Mouse (Mus musculus) MEL (cell line): ENCODE data around the gene Maff.

Experiments used
- CTCF ChIP-seq, 3 experiments: IDR thresholded peaks in 2 of 3; conservative IDR thresholded peaks in 1 of 3; 2 replicates each; pipeline ENCODE4 v1.5.1; 2011 to 2012; ENCODE audit warnings: low read length in 3 of 3, low read depth in 2 of 3, mild to moderate bottlenecking in 2 of 3, improper control_type of control experiment in 1 of 3, inconsistent platforms in 1 of 3, mixed read lengths in 1 of 3, moderate library complexity in 1 of 3; ENCODE audit not compliant: control insufficient read depth in 1 of 3, insufficient read depth in 1 of 3, poor library complexity in 1 of 3, severe bottlenecking in 1 of 3
- E2F4 ChIP-seq: IDR thresholded peaks from 2 replicates; pipeline ENCODE4 v1.6.1; 2011; ENCODE audit warnings: low read depth, low read length, improper control_type of control experiment, borderline replicate concordance
- EP300 ChIP-seq, 2 experiments: IDR thresholded peaks; 2 replicates each; pipeline ENCODE4 v1.6.1; 2011; ENCODE audit warnings: improper control_type of control experiment in 2 of 2, low read length in 2 of 2, low read depth in 1 of 2, mild to moderate bottlenecking in 1 of 2
- GATA1 ChIP-seq: IDR thresholded peaks from 2 replicates; pipeline ENCODE4 v1.6.1; 2011; ENCODE audit warnings: low read depth, low read length, improper control_type of control experiment
- SIN3A ChIP-seq: IDR thresholded peaks from 2 replicates; pipeline ENCODE4 v1.6.1; 2012; ENCODE audit warnings: low read length, improper control_type of control experiment, inconsistent platforms
- TBP ChIP-seq: IDR thresholded peaks from 2 replicates; pipeline ENCODE4 v1.8.0; 2011; ENCODE audit warnings: low read depth, low read length, improper control_type of control experiment
- USF1 ChIP-seq: IDR thresholded peaks from 2 replicates; pipeline ENCODE4 v1.6.1; 2014; ENCODE audit warnings: low read depth, mild to moderate bottlenecking, inconsistent platforms, low read length, improper control_type of control experiment, moderate library complexity
- ZC3H11A ChIP-seq: IDR thresholded peaks from 2 replicates; pipeline ENCODE4 v1.6.1; 2012; ENCODE audit warnings: low read depth, mild to moderate bottlenecking, inconsistent platforms, low read length, improper control_type of control experiment
- ZKSCAN1 ChIP-seq: IDR thresholded peaks from 2 replicates; pipeline ENCODE4 v1.6.1; 2012; ENCODE audit warnings: low read depth, mild to moderate bottlenecking, inconsistent platforms, low read length, improper control_type of control experiment, moderate library complexity

GRCm38 (mm10) chr15:79335061-79335655, 11.3 kb upstream of the Maff start:
- no peak for TF ChIP-seq CTCF (IDR thresholded peaks at IDR 0.05 in 2 of 3, conservative IDR thresholded peaks at IDR 0.05 in 1 of 3; ENCODE audit: control insufficient read depth in 1 of 3, insufficient read depth in 1 of 3, low read depth in 2 of 3, low read length in 3 of 3, poor library complexity in 1 of 3, severe bottlenecking in 1 of 3)
- TF ChIP-seq E2F4 = no peak
- no peak for TF ChIP-seq GATA1
- TF ChIP-seq TBP = no peak
- TF ChIP-seq SIN3A = no peak
- no peak for TF ChIP-seq EP300 (IDR thresholded peaks at IDR 0.05; ENCODE audit: low read depth in 1 of 2, low read length in 2 of 2)
- no peak for TF ChIP-seq USF1
- no peak for TF ChIP-seq ZKSCAN1
- TF ChIP-seq ZC3H11A = no peak
